Mouse (Mus musculus): ENCODE measurements around the gene Sirt3.

Gene Sirt3

DNA sequence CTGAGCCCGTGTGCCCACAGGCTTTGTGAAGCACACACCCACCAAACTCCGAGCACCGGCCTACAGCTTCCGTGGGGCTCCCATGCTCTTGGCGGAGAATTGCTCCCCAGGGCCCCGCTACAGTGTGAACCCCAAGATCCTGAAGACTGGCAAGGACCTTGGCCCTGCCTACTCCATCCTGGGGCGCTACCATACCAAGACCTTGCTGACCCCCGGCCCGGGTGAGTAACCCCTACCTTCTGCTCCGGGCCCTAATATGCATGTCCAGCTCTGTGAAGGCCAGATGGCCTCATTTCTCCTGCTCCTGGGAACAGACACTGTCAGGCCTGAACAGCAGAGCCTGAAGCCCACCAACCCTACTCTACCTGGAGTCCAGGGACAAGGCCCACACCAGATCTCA, 33.5 kb downstream of the Sirt3 start:
- DNase-seq (ENCODE audit: low spot score), result no peak

DNA sequence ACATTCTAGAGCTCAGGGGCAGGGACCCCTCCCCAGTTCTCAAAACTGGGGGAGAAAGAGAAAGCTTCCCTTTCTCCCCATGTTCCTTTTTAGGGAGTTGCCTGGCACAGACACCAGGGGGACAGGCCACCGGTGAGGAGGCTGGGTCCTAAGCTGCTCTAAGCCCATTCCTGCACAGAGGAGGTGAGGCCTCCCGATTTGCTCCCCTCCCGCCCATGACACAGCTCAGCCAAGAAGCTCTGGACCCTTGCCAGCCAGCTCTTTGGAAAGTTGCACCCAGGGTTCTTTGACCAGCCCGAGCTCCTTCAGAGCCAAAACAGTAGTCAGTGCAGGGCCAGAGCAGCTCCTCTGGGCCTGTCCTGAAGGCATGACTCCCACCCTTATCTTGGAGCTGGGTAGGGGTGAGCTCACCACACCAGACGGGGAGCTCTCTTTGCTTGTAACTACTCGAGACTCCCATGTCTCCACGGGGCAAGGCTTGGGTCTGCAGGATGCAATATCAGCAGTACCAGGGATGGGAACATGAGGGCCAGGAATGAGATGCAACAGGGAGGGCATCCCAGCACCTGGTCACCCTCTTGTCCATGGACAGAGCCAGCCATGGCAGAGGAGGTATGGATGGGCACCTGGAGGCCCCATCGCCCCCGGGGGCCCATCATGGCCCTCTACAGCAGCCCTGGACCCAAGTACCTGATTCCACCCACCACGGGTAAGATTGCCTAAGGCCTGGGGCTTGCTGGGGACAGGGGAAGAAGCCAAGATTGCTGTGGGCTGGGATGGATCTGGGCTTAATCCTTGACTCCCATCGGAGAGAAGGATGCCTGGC, 34.1 kb downstream of the Sirt3 start, which contains the start of gene Odf3:
TSS of gene Odf3 (plus strand) at position 51 of the 826 bp plus-strand sequence.
- DNase-seq (ENCODE audit: low spot score), result no peak

DNA sequence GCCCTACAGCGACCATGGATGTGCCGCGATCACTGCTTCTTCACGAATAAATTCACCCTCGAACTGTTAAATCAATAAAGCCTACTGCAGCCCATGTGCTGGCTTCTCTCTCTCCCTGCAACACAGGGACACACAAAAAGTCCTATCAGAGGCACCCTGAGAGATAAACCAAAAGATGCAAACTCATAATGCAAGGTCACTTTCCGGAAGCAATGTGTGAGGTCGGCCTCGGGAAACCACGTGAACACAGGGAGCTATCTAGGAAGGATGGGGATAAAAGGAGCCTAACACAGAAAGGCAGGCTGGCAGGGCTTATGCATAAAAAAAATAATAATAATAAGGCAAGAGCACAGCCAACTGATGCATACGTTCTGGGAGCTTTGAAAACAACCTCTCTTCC, 35.4 kb downstream of the Sirt3 start:
- DNase-seq (ENCODE audit: low spot score), result no peak

DNA sequence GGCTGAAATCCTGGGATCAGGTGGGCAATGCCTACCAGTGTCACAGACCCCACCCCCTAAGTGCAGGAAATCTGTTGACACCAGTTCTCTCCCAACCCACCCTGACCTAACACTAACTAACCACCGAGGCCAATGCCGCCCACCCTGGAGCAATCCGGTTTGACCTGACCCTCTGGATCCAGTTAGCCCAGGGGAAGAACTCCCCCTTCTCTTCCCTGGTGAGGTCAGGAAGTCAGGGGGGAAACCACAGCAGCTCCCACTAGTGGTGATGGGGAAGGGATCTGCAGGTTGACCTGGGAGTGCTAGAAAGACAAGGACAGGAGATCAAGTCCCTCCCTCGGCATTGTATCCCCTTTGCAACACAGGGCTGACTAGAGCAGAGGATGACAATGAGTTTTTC, 36.4 kb downstream of the Sirt3 start:
- DNase-seq (ENCODE audit: low spot score), result no peak

DNA sequence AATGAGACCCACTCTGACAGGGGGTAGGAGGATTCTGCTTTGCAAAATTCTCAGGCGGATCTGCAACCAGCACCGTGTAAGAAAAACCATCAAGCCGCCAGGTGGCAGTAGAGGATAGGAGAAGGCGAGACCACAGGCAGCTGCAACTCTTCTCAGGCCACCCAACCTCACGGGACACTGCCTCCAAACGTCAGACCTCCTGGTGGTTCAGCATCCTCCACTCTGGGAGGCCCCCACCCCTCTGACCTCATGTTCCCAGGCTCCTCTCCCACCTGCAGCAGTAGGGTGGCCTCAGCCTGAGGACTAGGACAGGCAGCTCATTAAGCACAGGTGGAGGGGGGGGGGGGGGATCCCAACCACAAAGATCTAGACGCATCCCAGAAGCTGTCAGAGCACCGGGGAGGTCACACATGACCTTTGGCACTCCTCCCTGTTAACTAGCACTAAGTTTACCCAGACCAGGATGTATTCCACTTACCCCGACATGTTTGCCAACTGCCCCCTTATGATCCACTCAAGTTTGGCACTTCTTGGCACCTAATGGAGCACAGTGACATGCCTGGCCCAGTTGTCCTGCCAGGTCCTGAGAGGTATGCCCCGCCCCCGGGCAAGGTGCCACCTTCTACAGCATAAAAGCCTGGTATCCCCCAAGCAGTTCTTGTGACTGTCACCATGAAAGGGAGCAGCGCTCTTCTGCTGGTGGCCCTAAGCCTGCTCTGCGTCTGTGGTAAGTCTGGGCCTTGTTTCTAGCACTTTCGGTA, 37.0 kb downstream of the Sirt3 start, which contains the start of gene Scgb1c1:
TSS of gene Scgb1c1 (plus strand) at position 643 of the 761 bp plus-strand sequence.
- DNase-seq (ENCODE audit: low spot score), result peak; percentile 59

DNA sequence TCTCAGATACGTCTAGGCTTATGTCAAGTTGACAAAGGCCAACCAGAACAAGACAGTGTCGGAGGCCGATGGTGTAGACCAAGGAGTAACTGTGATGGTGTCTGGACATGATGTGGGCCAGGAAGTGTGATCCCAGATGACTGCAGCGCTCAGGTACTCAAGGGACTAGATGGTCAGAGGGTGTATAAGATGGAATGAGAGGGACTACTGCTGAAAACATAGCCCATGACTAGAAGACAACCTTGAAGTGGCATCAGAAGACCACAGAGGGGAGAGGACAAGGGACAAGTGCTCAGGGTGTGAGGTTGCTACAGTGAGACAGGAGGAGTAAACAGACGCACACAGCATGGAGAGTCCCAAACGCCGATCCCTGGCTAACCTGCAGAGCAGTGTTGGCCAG, 38.3 kb downstream of the Sirt3 start:
- DNase-seq (ENCODE audit: low spot score), result no peak

DNA sequence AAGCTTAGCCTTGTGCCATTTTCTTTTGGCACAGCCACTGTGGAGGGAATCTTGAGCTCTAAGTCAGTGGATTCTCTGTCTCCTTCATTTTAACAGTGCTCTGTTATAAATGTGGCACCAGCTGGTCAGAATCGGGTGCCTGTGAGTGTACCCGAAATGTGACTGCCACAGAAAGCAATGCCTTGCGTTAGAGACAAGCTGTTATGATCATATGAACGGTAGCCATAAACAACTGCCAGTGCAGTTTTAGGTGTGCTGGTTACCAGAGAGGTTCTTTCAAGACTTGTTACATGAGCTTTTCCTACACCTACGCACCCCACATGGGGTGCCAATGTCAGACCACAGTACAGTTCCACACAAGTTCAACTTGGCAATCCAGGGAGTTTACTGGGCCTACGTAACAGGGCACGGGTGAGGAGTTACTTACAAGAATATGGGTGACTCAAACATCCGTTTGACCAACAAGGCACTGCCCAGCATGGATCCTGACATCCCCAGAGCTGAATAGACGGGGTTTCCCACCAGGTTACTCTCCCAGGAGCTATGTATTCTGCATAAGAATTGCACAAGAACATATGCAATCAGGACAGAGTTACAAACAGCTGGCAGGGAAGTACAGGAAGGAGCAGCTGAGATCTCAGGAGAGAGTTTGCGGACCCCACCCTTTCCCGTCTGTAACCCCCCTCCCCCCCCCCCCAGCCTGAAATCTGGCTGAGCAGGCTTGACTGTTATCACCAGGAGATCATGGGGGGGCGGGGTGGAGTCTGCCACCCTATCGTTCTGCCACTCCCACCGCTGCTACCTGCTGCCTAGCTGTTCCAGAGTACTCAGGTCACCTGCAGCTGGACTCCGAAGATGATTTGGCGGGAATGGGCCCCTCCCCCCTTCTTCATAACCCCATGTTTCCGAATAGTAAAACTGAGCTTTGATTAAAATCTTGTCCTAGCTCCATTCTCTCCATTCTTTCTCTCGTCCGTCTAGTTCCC, 41.1 kb downstream of the Sirt3 start:
- no peak for DNase-seq (ENCODE audit: low spot score)

DNA sequence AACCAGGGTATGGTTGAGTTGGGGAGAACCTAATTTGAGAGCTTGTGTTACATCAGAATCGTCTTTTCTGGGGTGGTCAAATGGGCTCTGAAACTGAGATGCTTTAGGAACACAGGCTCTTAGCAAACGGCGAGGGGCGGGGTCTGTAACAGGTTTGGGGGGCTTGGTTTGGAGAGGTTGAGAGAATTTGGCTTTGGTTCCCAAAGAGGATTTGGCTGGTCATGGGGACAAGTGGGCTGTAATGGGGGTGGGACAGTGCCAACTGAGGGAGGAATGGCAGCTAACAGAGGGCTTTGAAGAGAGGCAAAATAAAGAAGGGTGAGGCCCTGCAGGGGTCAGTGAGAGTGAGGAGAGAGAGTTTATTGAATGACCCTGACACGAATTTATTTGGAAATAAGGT, 42.6 kb downstream of the Sirt3 start:
- DNase-seq (ENCODE audit: low spot score), result no peak

DNA sequence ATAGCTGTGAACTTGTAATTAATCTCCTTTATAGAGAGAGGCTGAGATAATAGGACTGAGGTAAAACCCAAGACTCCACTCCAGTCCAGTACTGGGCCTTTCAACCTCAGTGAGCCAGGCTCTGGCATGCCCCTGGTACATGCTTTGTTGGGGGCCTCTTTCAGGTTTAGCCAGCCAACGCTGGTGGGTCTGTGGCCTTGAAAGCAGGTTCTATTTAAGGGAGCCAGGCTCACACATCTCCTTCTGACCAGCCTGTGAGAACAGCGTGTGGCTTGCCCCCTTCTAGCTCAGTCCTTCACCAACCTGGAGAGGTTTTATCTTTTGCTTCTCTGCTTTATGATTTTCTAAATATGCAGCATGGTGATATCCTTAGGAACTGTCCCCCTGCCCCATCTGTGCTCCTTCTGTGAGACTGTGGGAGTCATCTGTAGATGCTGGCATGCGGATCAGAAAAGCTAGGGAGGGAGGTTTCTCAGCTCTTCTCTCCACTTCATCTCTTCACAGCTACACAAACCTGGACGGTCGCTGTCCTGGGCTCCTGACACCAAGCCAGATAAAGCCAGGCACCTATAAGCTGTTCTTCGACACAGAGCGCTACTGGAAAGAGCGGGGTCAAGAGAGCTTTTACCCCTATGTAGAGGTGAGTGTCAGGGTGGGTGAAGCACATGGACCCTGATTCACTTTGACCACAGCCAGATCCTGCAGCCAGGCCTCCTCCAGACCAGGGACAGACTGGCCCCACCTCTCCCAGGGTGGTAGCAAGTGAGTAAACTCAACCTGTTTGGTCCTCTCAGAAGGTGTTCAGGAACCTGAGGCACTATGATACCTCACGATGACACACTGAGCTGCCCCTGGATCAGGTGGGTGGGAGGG, 45.6 kb downstream of the Sirt3 start:
- DNase-seq (ENCODE audit: low spot score), result no peak

DNA sequence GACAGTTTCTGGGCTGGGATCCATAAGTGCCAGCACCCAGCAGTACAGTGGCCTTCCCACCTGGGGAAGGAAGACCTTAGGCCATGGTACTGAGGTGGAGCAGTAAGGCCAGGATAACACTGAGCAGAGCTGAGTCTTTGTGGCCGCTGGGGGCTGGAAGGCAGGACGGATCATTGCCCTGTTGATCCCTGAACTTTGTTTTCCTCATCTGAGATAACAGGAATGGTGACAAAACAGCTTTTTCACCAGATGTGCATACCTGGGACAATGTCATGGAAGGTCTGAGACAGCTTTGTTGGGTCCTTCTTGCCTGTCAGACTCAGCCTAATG, 46.4 kb downstream of the Sirt3 start:
- no peak for DNase-seq (ENCODE audit: low spot score)

DNA sequence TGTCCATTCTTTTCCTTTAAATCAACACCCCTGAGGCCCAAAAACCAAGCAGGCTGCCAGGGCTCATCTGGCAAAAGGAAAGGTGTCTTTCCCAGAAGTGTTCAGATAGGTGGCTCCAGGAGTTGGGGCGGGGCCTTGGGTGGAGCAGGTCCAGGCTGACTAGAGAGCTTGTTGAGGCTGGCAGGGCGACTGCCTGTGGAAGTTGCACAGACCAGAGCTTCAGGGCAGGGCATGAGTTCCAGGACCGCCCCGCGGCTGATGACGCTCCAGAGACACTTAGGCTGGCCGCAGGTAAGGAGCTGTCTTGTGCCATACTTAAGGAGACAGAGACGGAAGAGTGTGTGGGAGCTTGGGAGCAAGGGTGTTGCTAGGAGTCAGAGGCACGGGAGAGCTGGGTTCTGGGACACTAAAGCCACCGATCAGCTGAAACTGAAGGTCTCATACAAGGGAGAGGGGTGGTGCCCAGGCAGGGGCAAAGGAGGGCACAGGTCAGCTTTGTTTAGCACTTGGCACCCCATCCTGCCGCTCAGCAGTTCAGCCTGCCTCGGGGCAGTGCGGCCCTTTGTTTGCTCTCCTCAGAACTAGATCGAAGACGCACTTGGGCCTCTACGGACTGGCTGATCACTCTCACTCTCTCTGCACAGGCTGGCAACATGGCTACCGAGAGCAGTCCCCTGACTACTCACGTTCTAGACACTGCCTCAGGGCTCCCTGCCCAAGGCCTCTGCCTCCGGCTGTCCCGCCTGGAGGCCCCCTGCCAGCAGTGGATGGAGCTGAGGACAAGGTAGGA, 46.9 kb downstream of the Sirt3 start, which contains the start of gene Urah:
TSS of gene Urah (plus strand) at position 51 of the 790 bp plus-strand sequence.
- DNase-seq (ENCODE audit: low spot score), result no peak

DNA sequence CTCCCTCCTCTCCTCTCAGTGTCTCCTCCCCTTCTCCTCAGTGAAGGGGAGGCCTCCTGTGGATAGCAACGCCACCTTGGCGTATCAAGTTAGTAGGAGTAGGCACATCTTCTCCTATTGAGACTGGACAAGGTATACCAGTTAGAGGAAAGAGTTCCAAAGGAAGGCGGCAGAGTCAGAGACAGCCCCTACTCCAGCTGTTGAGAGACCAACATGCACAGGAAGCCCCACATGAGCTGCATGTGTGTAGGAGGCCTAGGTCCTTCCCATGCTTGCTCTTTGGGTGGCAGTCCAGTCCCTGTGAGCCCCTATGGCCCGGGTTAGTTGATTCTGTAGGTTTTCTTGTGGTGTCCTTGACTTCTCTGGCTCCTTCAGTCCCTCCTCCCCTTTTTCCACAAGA, 48.8 kb downstream of the Sirt3 start:
- DNase-seq (ENCODE audit: low spot score), result no peak

DNA sequence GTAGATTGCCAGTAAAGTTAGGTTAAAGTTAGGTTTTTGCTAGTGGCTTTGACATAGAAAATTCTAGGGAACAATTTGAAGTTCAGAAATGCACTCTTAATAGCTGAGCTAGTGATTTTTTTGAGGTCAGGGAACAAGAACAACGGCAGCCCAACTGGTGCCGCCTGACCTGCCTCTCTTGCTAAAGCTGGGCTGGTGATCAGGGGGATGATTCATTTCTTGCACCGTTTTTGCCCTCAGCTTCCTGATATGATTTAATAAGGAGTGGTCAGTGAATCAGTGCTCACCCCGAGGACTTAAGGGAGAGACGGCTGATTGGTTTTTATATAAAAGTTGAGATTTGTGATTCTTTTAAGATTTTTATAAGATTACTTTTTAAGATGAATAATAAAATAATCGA, 50.7 kb downstream of the Sirt3 start:
- DNase-seq (ENCODE audit: low spot score), result no peak

DNA sequence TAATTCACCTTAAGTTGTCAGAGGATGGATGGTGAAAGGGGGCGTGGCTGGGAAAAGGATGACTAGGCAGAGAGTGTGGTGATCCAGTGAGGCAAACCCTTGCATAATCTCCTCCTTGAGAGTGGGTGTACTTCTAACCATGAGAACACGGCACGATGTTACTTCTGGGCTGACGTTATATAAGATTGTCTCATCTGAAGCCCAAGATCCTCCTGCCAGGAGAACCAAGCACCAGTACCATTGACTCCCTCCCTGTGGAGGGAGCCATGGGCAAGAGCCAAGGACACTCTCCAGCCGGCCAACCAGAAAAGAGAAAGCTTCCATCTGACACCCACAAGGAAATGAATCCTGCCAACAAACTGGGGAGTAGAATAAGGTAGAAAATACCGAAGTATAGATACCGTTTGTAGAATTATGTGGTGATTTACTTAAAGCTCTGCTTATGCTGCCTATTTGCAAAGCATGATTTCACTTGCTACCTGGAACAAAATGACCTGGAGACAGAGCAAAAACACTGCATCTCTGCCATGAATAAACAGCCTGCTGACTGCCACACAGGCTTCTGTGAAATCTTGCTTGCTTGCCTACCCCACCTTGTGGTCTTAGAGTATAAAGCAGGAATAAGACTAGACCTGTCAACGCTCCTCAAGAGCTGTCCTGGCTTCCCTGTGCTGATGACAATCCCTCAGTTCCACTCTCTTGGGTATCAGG, 53.8 kb downstream of the Sirt3 start:
- peak; percentile 66 for DNase-seq (ENCODE audit: low spot score)

DNA sequence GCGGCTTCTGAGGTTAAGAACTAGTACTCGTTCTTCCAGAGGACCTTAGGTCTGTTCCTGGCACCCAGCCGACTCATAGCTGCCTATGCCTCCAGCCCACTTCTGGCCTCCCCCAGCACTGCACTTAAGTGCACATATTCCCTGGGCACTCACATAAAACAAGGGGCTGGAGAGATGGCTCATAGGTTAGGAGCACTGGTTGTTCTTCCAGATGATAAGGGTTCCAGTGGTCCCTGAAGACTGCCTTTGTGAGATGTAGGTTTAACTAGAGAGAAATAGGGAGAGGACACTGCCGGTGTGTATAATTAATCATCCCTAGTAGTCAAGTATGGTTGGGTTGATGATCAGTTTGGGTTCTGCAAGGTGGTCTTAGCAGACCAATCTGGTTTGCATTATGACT, 59.4 kb downstream of the Sirt3 start:
- DNase-seq (ENCODE audit: low spot score), result no peak

DNA sequence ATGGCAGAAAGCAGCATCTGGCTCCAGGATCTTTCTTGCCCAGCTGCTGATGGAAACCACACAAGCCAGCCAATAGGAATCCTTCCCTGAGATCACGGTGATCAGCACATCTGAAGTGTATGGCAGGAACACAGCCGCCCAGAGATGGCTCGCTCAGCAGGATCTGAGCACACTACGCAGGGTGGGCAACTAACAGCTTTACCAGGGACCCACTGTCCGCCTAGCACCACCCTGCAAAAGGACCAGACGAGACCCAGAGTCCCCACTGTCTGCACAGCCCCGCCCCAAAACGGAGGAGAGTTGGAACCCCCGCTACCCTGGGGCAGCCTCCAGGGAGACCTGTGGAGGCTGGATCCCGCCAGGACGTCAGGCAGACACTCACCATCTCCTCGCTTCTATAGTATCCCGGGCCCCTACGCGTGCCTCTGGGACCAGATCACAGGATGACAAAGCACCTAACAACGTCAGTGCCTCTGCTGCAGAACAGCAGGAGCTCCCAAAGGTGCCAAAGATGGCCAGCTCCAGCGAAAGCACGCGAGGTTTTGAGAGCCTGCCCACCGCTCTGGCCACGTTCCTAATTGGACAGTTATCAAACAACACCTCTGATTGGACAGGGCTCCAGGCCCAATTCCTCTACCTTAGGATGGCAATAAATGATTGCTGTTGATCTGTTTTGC, 60.3 kb downstream of the Sirt3 start, which contains the start of gene Zfp941:
TSS of gene Zfp941 (minus strand) at position 526 of the 677 bp plus-strand sequence.
- peak; percentile 67 for DNase-seq (ENCODE audit: low spot score)

DNA sequence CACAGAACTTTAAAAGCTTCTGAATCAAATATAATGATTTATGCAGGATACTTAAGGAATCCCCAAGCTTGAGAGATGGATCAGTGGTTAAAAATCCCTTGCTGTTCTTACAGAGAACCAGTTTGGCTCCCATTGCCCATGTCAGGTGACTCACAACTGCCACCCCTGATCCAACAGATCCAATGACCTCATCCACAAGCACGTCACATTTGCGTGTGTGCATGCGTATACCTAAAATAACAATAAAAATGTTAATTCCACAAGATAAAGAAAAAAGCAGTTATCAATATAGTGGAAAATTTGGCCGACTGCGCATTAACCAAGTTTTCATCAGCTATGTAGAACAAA, 60.8 kb downstream of the Sirt3 start:
- no peak for DNase-seq (ENCODE audit: low spot score)

DNA sequence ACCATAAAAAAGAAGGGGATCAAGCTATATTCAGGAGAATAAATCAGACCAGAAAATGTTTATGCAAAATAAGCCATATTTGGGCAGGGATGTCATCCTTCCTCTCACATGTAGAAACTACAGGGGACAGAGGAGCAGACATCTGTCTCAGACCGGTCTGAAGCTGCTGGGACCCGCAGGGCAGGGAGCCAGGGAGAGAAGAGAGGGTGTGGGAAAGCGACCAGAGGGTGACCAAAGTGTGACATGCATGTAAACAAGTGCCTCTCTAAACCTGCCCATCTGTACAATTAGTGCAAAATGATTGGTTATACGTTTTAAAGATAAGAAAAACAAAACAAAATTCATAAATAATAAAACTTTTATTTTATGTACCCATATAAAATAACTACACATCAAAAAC, 61.9 kb downstream of the Sirt3 start:
- no peak for DNase-seq (ENCODE audit: low spot score)
